Mouse (Mus musculus) effector memory CD4-positive, alpha-beta T cell, adult 7 months (primary cell): ENCODE measurements around the gene Ccdc136. TPM values are rescaled to one million over a fixed set of nuclear protein-coding genes. Genes with fewer than 3 reads are reported as not detected.

Source experiments
- polyA plus RNA-seq: library from polyadenylated mRNA; unstranded; fragments of 100-300 nt; shearing (Covaris generic); gene quantifications from one replicate; pipeline ENCODE4 v1.2.1, GENCODE M21; 2017

Gene Ccdc136
- polyA plus RNA-seq: 1.9 TPM

DNA sequence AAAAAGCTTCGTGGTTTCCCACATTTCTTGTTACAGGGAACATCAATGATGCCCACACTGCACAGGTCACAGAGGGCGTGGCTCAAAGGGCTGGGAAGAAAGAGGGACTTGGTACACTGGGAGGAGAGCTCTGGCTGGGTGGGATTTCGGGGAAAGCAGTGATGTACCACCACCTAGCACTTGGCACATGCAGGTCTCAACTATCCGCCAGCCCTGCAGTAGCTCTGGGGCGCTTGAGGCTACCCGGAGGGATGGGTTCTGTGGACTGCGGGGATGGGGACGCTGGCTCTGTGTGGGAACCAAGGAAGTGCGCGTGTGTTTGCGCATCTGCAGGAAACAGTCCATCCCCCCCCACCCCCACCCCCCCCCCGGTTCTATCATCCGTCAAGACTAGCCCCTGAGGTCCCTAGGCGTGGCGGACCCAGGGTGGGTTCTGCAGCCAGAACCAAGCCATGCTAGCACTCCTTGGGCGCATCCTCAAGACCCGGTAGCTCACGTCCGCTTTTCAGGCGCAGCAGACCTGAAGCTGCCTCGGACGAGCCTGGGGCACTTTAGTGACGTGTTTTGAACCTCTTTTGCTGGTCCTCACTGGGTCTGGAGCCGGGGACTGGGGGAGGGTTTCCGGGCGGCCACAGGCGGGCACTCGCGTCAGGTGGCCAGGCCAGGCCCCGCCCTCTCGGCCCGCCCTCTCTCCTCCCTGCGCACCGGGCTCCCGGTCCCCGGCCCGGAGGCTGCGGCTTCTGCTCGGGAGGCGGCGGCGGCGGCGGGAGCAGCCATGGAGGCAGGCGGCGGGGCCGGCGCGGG lies at the start of gene Ccdc136:
Gene Ccdc136, plus strand, starts transcription at position 400 of the 804 bp plus-strand sequence.

DNA sequence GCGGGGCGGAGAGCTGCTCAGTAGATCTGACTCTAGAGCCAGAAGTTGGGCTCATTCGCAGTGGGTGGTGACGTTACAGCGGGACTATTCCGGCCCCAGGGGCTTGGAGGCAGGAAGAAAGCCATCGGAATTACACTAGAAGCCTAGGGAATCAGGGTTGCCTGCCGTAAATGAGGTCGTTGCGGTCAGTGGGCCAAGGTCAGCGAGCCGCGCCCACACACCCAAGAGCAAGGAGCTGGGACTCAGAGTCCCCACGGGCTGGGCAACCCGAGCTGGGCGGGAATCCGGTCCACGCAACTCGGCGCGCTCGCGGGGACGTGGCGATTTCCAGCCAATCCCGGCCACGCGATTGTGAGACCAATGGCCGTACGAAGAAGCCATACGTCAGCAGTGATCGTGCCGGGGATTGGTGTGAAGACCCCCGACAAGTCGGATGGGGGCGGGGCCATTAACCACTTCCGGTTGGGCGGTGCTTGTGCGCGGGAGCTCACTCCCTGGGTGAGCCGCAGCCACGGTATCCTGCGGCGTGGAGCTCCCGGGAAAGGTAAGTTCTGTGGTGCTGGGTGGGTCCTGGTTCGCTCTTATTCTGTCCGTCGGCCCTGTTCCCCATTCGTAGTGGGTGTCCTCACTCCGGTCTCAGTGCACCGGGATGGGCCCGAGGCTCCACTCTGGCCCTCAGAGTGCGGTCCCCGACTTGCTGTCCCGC lies 48.3 kb upstream of the Ccdc136 start, which contains the start of gene Calu:
Gene Calu, plus strand, starts transcription at position 405 of the 706 bp plus-strand sequence.

DNA sequence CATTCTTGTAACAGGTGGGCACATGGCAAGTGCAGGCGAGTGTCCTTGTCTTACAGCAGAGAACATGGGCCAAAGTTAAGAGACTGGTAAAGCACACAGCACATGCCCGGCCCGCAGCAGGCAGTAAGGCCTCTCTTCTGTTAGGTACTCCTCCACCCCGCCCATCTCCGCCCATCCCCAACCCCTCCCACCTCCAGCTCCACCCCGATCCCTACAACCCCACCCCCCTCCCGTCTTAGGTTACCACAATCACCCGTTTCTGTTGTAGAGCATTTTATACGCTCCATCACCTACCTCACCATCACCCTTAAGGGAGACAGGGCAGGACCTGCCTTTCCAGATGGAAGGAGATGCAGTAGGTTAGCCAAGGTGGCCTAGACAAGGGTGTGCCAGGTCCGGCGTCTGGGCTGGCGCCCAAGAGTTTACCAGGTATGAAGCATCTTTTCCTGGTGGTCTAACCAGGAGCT lies 8.0 kb upstream of the Ccdc136 start, which contains the start of gene Opn1sw:
Gene Opn1sw, minus strand, starts transcription at position 417 of the 467 bp plus-strand sequence.

DNA sequence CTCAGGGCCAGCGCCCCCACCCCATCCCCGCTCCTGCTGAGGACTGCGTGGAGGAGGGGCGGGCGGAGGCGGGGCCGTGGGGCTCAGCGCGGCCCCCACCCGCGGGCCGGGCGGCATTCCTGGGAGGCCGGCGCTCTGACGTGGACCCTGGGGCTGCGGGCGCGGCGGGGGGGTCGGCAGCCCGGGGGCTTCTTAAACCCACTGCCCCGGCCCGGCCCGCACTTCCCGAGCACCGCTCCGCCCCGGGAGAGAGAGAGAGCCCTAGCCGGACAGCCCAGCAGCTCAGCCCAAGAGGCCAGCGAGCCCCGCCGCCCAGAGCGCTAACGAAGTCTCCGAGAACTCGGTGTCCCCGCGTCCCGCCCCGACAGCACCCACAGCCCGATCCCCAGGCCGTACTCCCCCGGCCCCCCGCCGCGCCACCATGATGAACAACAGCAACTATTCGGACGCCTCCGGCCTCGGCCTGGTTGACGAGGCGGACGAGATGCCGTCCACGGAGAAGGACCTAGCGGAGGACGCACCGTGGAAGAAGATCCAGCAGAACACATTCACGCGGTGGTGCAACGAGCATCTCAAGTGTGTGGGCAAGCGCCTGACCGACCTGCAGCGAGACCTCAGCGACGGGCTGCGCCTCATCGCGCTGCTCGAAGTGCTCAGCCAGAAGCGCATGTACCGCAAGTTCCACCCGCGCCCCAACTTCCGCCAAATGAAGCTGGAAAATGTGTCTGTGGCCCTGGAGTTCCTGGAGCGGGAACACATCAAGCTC lies 37.1 kb downstream of the Ccdc136 start, which contains the start of gene Flnc:
Gene Flnc, plus strand, starts transcription at position 219 of the 766 bp plus-strand sequence.

DNA sequence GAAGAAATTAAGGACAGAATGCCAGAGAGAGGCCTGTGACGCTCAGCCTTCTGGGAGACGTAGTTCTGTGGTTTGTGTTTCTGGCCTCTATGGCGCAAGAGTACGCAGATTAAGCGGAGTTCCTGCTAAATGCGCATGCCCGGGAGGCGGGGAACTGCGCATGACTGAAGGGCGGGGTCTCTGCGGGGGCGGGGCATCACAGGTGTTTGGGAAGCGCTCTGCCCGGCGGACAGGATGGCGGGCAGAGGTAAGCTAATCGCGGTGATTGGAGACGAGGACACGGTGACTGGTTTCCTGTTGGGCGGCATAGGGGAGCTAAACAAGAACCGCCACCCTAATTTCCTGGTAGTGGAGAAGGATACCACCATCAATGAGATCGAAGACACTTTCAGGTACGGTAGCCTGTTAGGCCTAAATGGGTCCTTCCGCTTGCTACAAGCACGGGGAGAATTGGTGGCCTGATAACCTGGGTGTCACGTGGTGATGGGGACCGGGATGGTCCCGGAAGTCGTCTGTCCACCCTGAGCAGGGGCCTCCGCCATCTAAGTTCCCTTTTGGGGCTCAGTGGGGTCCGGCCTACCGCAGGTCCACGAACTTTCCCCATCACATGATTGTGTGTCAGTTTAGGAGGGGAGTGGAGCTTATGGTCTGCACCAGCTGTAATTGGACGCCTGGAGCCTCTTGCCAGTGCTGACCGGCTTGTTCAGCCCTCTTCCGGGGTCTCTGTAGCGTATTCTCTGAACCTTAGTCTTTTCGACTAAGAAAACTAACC lies 71.7 kb downstream of the Ccdc136 start, which contains the start of gene Atp6v1f:
Gene Atp6v1f, plus strand, starts transcription at position 136 of the 772 bp plus-strand sequence.

DNA sequence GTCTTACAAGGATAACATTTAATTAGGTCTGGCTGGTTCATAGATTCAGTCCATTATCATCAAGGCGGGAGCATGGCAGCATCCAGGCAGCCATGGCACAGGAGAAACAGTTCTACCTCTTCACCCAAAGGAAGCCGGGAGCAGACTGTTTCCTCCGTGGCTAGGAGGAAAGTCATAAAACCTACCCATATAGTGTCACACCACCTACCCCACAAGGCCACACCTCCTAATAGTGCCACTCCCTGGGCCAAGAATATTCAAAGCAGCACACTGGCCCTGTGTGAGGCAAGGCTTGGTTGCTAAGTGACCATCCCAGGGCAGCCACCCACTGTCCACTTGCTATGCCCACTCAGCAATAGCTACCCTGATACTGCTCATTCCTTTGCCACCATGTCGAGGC lies 75.0 kb downstream of the Ccdc136 start, which contains the start of gene Atp6v1fnb:
Gene Atp6v1fnb, plus strand, starts transcription at position 301 of the 400 bp plus-strand sequence.

Other genes with a start within 250 kb of the Ccdc136 start
- 63.0 TPM for gene Rbm28, start 231.3 kb upstream of the Ccdc136 start, polyA plus RNA-seq
- gene Prrt4, start 216.7 kb upstream of the Ccdc136 start, polyA plus RNA-seq: 0.48 TPM
- gene Impdh1, start 179.9 kb upstream of the Ccdc136 start, polyA plus RNA-seq: 117 TPM
- gene Hilpda, start 123.8 kb upstream of the Ccdc136 start, polyA plus RNA-seq: 229 TPM
- 0.52 TPM for gene Fam71f2, start 116.7 kb upstream of the Ccdc136 start, polyA plus RNA-seq
- gene Fam71f1, start 77.2 kb upstream of the Ccdc136 start, polyA plus RNA-seq: not detected
- 76.9 TPM for gene Calu, start 48.2 kb upstream of the Ccdc136 start, polyA plus RNA-seq
- not detected for gene Opn1sw, start 7.8 kb upstream of the Ccdc136 start, polyA plus RNA-seq
- gene Flnc, start 36.9 kb downstream of the Ccdc136 start, polyA plus RNA-seq: 0.10 TPM
- 295 TPM for gene Atp6v1f, start 71.4 kb downstream of the Ccdc136 start, polyA plus RNA-seq
- not detected for gene Atp6v1fnb, start 75.1 kb downstream of the Ccdc136 start, polyA plus RNA-seq
- 0.72 TPM for gene Kcp, start 111.6 kb downstream of the Ccdc136 start, polyA plus RNA-seq
- gene Irf5, start 130.3 kb downstream of the Ccdc136 start, polyA plus RNA-seq: 27.2 TPM
- gene Tnpo3, start 213.6 kb downstream of the Ccdc136 start, polyA plus RNA-seq: 96.7 TPM